Mouse (Mus musculus) Muller cell, postnatal 12 days (primary cell): ENCODE data around the gene Nsun2.
"Not testable (repeated sequence)": the region's sequence is repeated elsewhere in the genome, so short reads cannot be mapped to it uniquely, and the experiment has no call there.

ENCODE experiments used
- DNase-seq: peaks from one replicate; pipeline ENCODE4 v3.0.0-alpha.2; 2015; ENCODE audit errors: inconsistent ontology term

The Nsun2 gene

GRCm38 (mm10) chr13:69635836-69636235 is 102.3 kb downstream of the Nsun2 start:
- not testable (repeated sequence) for DNase-seq

GRCm38 (mm10) chr13:69636375-69636774 is 102.8 kb downstream of the Nsun2 start:
- no peak for DNase-seq

- DNase-seq = no peak
These were observed 103.3 kb downstream of the Nsun2 start for GRCm38 (mm10) chr13:69636816-69637215.

GRCm38 (mm10) chr13:69637657-69638056 is 104.1 kb downstream of the Nsun2 start:
- DNase-seq = no peak

- no peak for DNase-seq
These were observed 104.6 kb downstream of the Nsun2 start for GRCm38 (mm10) chr13:69638108-69638626.

- no peak for DNase-seq
These were observed 105.7 kb downstream of the Nsun2 start for GRCm38 (mm10) chr13:69639251-69639650.

- DNase-seq = no peak
These were observed 106.6 kb downstream of the Nsun2 start for GRCm38 (mm10) chr13:69640126-69640525.

GRCm38 (mm10) chr13:69640541-69640940 is 107.0 kb downstream of the Nsun2 start:
- DNase-seq = no peak

GRCm38 (mm10) chr13:69641017-69641416 is 107.5 kb downstream of the Nsun2 start:
- DNase-seq = no peak

GRCm38 (mm10) chr13:69642656-69643216 is 109.2 kb downstream of the Nsun2 start:
- DNase-seq = no peak

GRCm38 (mm10) chr13:69643937-69644336 is 110.4 kb downstream of the Nsun2 start:
- no peak for DNase-seq

GRCm38 (mm10) chr13:69644427-69645166 is 111.1 kb downstream of the Nsun2 start:
- no peak for DNase-seq

GRCm38 (mm10) chr13:69645694-69646423 is 112.3 kb downstream of the Nsun2 start:
- DNase-seq = peak; percentile 40

- no peak for DNase-seq
These were observed 112.9 kb downstream of the Nsun2 start for GRCm38 (mm10) chr13:69646481-69646880.

GRCm38 (mm10) chr13:69654508-69654907 is 121.0 kb downstream of the Nsun2 start:
- DNase-seq = no peak

- no peak for DNase-seq
These were observed 138.6 kb downstream of the Nsun2 start for GRCm38 (mm10) chr13:69672121-69672520.

- no peak for DNase-seq
These were observed 139.0 kb downstream of the Nsun2 start for GRCm38 (mm10) chr13:69672565-69672964.

- no peak for DNase-seq
These were observed 139.8 kb downstream of the Nsun2 start for GRCm38 (mm10) chr13:69673197-69673920.

GRCm38 (mm10) chr13:69673921-69674618 is 140.5 kb downstream of the Nsun2 start:
- DNase-seq = no peak
